Mouse (Mus musculus): ENCODE data around the gene Ostf1. TPM values are rescaled to one million over a fixed set of nuclear protein-coding genes. Genes with fewer than 3 reads are reported as not detected.

The Ostf1 gene
- polyA plus RNA-seq (2012; rRNA removed) = 23.2 and 25.3 TPM in 2 replicates

GRCm38 (mm10) chr19:18631644-18632219 is at the start of gene Ostf1, which contains the start of gene Nmrk1:
Gene Ostf1, minus strand, starts transcription at chr19:18631823.
Gene Nmrk1, plus strand, starts transcription at chr19:18631950.

DNA sequence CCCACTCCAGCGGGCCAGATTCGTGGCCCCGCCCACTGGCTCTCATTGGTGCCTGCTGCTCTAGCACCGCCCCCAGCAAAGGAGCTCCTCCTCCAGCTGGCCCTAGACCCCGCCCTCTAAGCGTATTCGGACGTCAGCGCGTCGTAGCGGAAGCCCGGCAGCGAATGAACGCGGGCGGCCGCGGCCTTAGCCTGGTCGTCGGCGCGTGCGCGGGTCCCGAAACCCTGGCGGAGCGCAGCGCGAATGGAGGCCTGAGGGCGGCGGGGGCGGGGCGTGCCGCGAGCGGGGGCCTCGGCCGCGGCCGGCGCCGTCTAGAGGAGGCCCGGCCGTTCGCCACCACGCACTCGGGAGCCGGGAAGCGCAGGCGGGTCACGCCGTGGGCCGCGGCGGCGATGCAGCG is 39.0 kb upstream of the Ostf1 start, which contains the start of gene Carnmt1:
Carnmt1 (plus strand) TSS at position 157 of the 400 bp plus-strand sequence.

Other genes starting within 250 kb of the Ostf1 start
- gene Nmrk1, start 127 bp upstream of the Ostf1 start, polyA plus RNA-seq (2012; rRNA removed) = 4.6 and 6.0 TPM in 2 replicates
- gene Carnmt1, start 38.9 kb upstream of the Ostf1 start, polyA plus RNA-seq (2012; rRNA removed) = 7.8 and 10.2 TPM in 2 replicates
- 41.2 and 46.6 TPM in 2 replicates for gene D030056L22Rik, start 81.4 kb upstream of the Ostf1 start, polyA plus RNA-seq (2012; rRNA removed)
- 0.35 and 0.37 TPM in 2 replicates for gene Trpm6, start 118.2 kb upstream of the Ostf1 start, polyA plus RNA-seq (2012; rRNA removed)